Mouse (Mus musculus): Measurements from ENCODE around the gene Ogfod3.

- TF ChIP-seq CTCF (IDR thresholded peaks at IDR 0.05; ENCODE audit: borderline replicate concordance, control insufficient read depth, extremely low read depth, insufficient read depth, low read length, poor library complexity), result no peak
- TF ChIP-seq POLR2A (IDR thresholded peaks at IDR 0.05; ENCODE audit: control insufficient read depth, extremely low read depth, insufficient read depth, low read length, poor library complexity), result no peak
Observed at GRCm38 (mm10) chr11:121148193-121148592, 56.3 kb downstream of the Ogfod3 start.
